Mouse (Mus musculus) kidney, adult 9 months (tissue): ENCODE measurements around the gene Gm43518.

Experiments used
- DNase-seq: peaks from one replicate; pipeline ENCODE4 v3.0.0; 2022

Gm43518 gene

DNA sequence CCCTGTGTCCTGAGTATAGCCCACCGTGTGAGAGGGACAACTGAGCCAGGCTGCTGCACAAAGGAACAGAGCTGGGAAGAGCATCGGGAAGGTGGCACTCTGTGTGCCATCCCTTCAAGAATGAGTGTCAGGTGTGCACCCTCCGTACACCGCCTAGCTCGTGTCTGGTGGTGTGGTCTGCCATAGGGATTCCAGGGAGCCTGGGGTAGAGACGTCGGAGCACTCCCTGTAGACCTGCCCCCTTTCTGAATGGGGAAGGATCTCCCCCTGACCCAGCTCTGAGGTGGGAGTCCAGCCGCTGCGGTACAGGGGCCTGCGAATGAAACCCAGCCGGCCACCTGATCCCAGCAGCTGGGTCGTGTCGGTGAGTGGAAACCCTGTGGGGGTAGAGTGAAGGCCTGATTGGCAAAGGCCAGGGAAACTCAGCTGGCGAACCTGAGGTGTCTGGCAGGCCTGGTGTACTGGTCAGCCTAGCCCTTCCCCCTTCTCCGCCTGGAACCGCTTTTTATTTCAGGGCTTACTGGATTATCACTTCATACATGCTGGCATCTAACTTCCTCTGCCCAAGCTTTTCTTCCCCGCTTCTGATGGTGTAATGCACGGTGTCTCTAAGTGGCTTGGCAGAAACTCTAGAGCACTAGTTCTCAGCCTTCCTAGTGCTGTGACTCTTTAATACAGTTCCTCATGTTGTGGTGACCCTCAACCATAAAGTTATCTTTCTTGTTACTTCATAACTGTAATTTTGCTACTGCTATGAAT is 52.2 kb downstream of the Gm43518 start:
- DNase-seq = no peak

GRCm38 (mm10) chr5:123979980-123980369 is 52.8 kb downstream of the Gm43518 start:
- DNase-seq = no peak

DNA sequence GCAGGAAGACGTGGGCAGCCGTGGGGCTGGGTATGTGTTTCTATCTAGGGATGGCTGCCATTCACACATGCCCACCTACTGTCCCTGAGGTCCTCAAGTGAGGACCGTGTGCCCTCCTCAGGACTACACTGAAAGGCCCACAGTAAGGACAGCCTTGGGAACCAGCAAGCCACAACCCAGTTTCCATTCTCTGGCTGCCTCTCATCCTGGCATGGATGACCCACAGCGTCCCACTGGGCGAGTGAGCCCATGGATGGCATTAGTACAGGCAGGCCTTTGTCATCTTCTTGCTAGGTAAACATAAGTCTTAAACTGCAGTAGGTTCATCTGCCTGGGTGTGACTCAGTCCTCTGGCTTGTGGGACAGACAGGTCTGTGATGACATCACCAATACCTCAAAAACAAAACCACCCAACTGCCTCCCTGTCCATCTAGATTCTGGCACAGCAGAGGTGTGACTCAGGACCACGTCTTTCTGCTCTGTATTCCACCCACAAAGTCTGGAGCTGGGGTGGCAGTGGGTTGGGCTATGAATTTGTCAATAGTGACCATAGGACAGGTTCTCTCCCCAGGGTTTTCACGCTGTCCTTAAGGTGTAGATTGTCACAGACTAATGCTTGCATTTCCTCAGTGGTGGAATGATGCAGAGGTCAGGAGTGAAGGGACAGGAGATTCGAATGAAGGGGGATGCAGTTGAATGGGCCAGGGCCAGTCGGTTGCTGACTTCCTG is 53.5 kb downstream of the Gm43518 start:
- DNase-seq = no peak

DNA sequence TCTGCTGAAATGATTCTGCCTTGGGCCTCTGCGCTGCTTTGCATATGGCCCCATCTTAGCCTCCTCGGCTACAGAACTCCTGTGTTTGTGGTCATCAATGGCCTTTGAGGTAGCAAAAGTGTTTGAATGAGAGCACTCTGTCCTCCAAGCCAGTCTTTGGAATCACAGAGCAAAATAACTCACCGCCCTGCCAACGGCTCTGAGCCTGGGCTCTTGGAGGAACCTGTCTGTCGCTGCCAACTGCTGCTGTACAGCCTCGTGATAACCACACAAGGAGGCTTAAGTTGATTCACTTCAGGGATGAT is 54.0 kb downstream of the Gm43518 start:
- no peak for DNase-seq

DNA sequence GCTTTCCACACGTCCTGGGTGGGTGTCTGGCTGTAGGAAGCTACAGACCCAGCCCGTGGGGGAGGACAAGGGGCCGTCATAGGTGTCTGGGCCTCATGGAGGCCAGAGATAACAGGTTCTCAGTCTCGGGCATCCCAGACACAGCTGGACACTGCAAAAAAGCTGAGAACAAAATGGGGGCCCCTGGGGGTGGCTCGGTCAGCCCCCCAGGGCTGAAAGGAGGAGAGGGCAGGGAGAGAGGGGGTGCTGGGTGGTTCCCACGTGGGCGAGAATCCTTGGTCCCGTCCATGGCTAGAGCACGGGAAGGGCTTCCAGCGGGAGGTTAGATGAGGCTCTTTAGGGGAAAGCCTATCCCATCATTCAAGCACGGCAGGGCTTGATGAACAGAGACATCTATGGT is 55.6 kb downstream of the Gm43518 start:
- no peak for DNase-seq

DNA sequence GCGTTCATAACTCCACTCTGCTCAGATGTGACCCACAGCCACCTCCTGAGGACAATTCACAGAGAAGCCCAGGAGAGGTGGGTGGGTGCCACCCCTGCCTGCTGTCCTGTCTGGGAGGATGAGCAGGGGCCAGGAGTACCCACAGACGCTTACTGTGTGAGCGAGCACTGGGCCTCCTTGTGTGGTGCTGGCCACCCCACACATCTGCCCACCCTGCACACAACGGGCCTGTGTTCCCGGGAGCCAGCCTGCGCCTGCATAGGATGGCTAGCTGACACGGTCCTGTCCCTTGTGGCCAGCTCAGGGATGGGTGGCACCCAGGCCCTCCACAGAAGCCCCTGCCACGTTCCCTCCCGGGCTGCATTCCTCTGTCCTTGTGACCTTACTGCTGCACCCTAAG is 58.2 kb downstream of the Gm43518 start:
- DNase-seq = no peak

DNA sequence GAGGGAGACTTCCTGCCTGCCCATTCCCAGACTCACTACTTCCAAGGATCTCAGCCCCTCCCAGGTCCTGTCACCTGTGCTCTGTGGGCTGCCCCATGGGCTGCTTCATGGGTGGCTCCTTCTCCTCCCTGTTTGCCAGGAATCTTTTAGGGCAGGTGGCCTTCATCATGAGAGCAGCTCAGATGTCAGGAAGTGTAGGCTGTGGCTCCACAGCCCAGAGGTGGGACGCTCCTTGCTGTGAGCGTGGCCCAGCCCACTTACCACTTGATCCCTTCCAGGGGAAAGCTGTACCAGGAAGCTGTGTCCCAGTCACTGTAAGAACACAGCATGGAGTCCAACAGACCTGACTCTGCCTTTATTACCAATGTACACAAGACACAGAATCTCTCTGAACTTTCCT is 59.7 kb downstream of the Gm43518 start:
- no peak for DNase-seq

GRCm38 (mm10) chr5:123987511-123987910 is 60.3 kb downstream of the Gm43518 start:
- DNase-seq = no peak
